Mouse (Mus musculus) kidney, adult 2 months (tissue): ENCODE measurements around the gene Ap2b1.

Source experiments
- CTCF ChIP-seq: fragments of 200-500 bp; conservative IDR thresholded peaks from 2 replicates; pipeline ENCODE4 v1.5.1; 2011; ENCODE audit warnings: low read depth, mild to moderate bottlenecking, control low read depth, low read length, moderate library complexity, mixed read lengths; ENCODE audit not compliant: insufficient read depth, insufficient read length
- POLR2A ChIP-seq: fragments of 200-500 bp; IDR thresholded peaks from one replicate; pipeline ENCODE4 v1.6.1; 2011; ENCODE audit warnings: low read depth, low read length, control low read depth

- no peak for TF ChIP-seq POLR2A
- no peak for TF ChIP-seq CTCF
Observed at GRCm38 (mm10) chr11:83319048-83319447, 20.2 kb downstream of the Ap2b1 start.
